Mouse (Mus musculus) right cerebral cortex, postnatal 10 days (tissue): Measurements from ENCODE around the gene Marf1.
A peak's percentile ranks its signal among the peaks of the same experiment; 100 is the strongest.
"Not testable (repeated sequence)": the region's sequence is repeated elsewhere in the genome, so short reads cannot be mapped to it uniquely, and the experiment has no call there.

ENCODE experiments used
- DNase-seq, 2 experiments: peaks; one replicate each; pipeline ENCODE4 v3.0.0; 2021; ENCODE audit warnings: low spot score in 2 of 2

Gene Marf1

DNA sequence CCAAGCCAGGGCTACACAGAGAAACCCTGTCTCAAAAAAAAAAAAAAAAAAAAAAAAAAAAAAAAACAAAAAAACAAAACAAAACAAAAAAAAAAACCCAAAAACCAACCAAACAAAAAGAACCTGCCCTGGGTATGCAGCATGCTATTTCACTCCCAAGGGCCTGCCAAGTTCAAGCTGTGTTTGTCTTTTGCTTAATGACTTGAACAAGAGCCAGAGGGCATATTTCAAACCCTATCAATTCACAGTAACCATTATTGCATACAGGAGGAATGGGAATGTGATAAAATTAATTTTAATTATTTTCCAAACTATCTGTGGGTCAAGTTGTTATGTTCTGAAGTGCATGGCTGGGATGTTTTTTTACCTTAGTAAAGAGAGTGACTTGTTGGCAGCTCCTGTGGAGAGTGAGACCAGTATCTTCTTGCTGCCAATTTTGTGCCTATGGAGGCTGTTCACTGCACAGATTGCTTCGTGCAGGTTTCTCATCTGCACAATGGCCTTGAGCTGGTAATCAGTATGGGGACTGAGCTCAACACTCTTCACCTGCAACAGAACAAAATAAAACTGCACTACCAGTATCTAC, 25.1 kb downstream of the Marf1 start:
- no peak for DNase-seq

DNA sequence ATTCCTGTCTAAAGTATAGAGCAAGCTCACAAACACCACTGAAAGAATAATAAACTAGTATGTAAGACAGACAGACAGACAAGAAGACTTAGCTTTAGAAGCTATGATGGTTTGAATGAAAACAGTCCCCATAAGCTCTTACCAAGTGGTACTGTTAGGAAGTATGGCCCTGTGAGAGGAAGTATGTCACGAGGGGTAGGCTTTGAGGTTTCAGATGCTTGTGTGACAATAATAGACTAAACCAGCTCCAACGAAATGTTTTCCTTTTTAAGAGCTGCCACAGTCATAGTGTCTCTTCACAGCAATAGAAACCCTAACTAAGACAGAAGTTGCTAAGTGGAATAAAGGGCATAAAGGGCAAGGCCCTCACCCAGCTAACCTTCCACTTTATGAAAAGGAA, 28.1 kb downstream of the Marf1 start:
- DNase-seq, result no peak

DNA sequence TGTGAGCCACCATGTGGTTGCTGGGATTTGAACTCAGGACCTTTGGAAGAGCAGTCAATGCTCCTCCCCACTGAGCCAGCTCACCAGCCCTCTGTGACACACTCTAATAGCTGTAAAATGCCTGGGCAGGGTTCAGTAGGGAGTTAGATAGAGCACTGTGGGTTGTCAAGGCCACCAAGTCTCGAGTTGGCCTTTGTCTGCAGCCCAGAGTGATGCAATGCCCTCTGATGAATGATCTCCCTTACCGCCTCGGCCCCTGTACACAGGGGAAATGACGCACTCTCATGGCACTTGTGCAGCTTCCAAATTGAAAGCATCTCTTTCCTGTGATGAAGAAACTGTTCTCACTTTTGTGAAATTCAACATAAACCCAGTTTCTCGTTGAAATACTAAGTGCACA, 31.3 kb downstream of the Marf1 start:
- no peak for DNase-seq

DNA sequence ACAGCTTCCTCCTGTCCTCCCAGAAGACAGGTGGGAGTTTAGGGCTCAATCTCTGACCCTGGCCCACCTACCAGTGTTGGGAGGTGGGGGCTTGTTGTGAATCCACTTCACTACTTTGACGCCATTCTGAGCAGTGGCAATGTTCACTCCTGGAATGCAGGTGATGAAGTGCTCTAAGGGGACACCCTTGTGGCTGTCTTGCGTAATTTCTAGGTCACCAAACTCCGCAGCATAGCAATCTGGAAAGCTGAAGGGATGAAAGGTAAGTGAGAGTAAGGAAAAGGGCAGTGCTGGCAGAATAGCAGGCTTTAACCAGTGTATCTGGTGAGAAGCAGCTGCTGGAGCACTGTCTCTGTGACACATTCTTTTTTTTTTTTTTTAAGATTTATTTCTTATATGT, 31.8 kb downstream of the Marf1 start:
- DNase-seq, result no peak

DNA sequence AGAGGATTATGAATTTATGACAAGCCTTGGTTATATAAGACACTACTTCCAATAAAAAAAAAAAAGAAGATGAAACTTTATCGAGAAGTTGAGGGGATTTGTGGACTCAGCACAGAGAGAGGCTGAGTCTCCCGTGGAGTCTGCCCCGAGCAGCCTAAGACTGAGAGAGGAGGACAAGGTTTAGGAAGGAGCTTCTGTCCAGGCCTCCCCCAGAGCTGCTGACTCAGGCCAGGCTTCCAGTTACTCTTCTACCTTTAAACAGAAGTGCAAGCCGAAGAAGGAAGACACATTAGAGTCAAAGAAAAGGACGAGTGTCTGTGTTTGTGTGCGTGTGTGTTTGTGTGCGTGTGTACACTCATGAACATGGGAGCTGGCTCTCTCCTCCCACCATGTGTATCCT, 32.4 kb downstream of the Marf1 start:
- DNase-seq, result no peak

DNA sequence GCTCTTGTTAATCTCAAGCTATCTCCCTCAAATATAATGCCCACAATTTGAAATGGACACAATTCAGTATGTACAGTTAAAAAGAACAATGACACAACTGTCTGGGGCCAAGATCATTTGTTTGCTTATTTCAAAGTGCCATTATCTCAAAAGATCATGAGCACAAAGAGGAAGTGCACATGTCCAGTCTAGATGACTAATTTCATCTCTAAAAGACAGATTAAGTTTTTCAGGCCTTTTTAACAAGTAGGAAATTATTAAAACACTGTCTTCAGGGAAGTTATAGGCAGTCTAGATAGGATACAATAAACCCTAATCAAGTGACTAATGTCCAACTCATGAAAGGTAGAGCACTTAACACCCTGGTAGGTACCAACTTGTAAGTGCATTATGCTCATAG, 34.2 kb downstream of the Marf1 start:
- no peak for DNase-seq

DNA sequence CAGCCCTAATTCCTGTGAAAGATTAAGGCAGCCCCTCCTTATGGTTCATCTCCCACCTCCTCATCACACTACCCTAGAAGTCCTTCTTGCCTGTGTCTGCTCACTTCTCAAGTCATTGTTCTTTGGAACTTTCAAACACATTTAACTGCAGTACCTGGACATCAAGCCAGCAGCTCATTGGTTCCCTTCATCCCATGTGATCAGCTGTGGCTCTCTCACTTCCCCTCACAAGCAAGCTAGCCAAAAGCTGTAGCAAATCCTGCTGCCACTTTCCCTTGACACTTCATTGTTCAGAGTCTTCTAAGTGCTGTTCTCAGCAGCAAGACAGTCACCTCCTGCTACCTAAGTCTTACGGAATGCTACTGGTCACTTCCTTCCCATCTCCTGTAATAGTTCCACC, 37.9 kb downstream of the Marf1 start:
- no peak for DNase-seq

DNA sequence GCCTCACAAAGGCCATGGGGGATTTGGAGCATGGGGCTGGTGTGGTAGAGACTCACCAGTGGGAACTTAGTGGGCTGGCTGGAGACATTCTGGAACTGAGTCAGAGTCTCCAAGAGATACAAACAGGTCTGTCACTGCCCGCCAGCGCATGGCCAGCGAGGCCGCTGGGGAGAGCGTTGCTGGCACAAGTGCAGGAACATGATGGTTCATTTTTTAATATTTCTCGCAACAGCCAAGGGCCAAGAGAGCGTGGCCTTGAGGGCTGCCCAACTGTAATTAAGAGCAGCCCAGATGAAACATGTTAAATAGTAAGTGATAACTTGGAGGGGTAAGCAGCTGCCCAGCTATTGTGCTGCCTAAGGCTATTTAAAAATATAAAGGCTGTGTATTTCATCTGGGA, 38.4 kb downstream of the Marf1 start:
- no peak for DNase-seq

DNA sequence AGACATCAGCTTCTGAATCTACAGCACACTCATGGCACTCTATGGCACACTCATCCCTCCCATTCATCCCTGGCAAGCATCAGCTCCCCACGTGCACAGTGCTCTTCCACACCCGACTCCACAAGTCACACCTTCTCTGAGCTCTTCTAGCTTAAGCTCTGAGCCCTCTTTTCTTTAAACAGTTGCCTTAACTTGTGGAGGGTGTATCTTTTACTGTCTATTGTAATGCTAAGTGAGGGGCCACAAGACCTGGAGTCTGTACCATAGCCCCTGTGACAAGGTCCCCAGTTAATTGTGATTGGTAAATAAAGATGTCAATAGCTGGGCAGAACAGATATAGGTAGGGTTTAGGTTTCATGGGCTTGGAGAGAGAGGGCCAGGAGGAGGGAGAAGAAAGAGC, 39.2 kb downstream of the Marf1 start:
- DNase-seq, result no peak

DNA sequence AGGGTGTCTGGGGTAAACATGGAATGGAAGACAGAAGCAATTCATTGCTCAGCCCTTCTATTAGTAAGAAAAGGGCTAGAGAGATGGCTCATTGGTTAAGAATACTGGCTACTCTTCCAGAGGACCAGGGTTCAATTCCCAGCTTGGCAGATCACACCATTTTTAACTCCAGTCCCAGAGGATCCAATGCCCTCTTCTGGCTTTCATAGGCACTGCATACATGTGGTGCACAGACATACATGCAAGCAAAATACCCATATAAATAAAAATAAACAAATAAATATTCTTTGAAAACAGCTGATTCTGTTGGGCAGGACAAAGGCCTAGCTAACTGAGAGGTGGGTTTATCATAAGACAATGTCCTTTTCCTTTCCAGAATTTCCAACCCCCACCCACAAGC, 40.6 kb downstream of the Marf1 start:
- DNase-seq, result no peak

DNA sequence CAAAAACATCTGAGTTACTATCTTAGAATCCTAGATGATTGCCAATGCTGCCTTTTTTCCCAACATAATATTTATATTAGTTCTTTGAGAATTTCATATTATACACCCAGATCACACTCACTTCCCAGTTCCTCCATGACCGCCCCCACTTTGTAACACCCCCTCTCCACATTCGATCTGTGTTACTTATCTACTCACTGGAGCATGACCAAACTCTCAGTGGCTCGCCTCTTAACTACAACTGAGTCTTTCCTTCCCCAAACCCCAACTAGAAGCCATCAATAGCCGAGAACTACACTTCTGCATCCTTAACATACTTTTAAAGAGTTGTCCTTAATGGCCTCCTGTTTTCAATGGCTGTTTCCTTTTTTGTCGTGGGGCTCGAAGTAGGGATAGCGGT, 41.6 kb downstream of the Marf1 start:
- DNase-seq, result no peak

DNA sequence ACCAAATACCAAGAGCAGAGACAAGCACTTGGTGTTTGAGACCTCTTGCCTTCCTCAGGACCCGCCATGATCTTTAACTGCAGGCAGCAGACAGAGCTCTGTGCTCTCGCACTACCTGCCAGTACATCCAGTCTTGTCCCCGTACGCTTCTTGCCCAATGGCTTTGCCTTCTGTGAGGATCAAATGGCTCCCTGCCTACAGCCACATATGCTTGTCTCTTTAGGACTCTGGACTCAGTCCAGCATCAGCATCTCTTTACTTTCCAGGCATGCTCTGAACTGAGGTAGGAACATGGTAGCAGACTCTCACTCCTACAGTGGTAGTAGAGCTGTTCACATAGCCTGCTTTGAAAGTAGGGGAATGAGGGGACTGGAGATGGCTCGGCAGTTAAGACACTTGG, 42.2 kb downstream of the Marf1 start:
- DNase-seq, result no peak

DNA sequence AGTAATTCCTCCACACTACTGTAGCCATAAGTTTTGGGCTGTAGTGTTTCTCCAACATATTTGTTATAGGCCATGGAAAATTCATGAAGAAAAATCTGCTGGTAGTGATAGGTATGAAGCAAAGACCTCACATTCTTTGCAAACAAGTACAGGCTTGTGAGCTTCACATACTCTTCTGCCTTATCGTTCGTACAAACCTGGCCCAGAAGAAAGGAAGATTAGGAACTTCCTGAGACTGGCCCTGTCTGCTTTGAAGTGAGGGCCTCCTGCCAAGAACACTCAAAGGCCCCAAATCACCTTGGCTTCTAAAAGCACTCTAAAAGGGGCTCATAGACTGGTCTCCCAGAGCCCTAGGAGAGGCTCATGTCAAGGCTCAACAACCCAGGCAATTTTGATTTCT, 45.9 kb downstream of the Marf1 start:
- DNase-seq, result no peak

DNA sequence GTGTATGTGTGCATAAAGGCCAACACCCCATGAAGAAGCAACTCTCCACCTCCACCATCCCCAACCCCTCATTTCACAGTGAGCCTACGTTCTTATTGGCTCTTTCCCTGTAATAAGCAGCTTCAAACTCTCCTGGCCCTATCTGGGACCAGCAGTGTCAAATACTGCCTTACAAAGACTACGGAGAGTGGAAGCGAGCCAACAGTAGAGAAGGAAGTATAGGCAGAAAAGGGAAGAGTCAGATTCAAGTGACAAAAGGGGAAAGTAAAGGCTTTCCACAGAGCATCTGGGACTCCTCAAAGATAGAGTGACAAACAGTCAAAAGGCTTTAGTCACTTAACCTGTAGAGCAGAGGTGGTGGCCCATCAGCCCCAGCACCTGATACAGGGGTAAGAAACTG, 50.4 kb downstream of the Marf1 start:
- DNase-seq, result no peak

DNA sequence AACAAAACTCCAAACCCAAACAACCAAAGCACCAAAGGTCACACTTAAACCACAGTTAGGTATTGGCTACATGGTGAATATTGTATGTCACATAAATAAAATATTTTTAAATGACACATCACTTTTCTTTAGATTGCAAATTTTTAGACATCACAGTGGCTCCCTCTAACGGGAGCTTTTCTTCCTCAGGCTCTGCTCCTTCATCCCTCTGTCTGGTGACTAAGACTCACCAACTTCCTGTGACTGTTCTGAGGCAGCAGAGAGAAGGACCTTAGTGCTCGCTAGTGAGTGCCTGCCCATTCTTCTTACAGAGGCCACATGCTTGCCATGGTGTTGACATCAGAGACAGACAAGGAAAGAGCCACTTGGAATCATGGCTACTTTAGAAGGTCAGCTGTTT, 51.0 kb downstream of the Marf1 start:
- DNase-seq, result no peak

DNA sequence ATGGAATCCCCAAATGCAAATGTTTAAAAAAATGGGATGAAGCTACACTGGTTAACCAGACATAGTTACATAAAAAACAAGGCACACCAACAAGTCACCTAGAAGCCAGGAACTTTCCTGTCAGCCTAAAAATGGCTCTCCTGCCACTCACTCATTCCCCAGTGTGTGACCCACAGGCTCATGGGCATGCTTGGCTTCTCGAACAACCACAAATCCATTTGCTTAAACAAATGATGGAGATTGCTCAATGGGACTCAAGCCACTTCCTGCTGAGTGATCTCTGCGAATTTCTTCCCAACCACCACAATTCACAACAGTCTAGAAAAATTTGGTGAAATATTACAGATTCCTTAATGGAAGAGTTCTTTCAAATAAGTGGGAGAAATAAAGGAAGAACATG, 52.2 kb downstream of the Marf1 start:
- DNase-seq, result no peak

DNA sequence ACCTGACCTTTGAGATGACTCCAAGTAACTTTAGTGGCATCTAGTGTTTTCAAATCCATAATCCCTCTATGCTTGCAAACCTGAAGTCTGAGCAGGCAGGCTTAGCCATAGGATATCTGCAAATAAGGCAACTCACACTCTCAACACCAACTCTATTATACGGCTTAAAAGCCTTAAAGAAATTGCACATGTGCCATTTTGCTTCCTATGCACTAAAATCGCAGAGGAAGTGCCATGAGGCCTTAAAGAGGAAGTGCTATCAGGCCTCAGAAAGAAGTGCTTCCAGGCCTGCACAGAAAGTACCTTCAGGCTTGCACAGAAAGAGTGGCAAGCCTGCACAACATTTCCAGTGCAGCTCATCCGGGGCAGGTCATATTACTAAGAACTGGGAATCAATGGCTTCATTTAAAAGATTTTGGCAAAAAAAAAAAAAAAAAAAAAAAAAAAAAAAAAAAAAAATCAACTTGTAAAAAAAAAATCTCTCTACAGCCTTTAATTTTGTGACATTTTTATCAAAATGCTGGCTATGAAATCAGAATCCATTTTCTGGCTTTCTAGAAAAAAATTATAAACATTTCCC, 53.4 kb downstream of the Marf1 start:
- DNase-seq, result no peak

DNA sequence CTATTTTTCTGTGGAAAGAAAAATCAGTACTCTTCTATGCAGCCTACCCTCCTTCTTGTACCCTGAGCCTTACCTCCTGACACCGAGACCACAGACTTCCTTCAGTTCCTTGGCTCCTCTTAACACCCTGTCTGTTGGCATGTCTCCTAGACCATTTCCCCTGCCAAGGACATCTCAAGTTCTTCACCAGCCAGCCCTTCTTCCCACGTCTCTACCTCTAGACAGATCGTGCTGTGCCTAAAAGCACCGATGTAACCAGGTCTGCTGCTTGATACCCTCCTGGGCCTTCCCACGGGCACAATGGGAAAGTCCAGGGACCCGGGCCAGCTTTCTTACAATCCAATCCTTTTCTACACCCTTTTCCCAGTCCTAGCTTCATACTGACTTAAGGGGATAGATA, 57.3 kb downstream of the Marf1 start:
- DNase-seq, result peak; percentile 32 to 41

DNA sequence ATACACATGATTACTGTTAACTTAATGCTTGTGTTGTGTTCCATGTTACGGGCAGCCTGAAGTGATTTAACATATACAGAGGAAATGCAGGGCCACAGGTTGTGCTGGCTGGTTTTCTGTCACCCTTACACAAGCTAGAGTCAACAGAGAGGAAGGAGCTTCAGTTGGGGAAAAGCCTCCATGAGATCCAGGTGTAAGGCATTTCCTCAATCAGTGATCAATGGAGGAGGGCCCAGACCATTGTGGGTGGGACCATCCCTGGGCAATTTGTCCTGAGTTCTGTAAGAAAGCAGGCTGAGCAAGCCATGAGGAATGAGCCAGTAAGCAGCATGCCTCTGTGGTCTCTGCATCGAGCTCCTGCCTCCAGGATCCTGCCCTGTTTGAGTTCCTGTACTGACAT, 71.4 kb downstream of the Marf1 start:
- DNase-seq, result no peak

DNA sequence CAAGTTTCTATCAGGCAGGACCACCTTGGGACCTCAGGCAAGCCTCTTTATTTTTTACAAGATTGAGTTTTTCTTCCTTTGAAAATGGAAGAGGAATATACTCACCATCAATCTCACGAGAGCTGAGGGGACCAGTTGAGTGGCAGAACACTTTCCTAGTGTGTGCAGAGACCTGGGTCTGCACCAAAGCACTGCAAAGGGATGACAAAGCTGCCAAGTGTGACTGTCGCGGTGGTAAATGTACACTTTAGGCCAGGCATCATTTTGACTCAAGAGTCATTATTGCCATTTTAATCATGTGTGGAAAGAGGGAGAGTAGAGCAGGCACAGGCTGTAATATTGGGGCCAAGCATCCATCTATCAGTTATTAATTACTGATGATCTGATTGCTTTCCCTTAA, 73.9 kb downstream of the Marf1 start:
- DNase-seq, result no peak

DNA sequence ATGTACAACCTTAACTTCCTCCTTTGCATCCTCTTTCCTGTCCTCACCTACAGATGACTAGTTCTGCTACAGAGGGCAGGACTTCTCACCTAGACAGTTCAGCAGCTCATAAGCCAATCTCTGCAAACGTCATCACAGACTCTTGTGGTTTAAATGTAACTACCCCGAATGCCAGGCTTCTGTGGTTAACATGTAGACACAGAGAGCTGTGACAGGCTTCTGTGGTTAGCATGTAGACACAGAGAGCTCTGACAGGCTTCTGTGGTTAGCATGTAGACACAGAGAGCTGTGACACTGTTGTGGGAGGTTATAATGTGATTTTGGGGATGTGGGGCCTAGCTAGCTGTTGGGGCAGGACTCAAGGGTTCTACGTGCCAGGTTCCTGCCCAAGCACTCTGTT, 74.9 kb downstream of the Marf1 start:
- no peak for DNase-seq

DNA sequence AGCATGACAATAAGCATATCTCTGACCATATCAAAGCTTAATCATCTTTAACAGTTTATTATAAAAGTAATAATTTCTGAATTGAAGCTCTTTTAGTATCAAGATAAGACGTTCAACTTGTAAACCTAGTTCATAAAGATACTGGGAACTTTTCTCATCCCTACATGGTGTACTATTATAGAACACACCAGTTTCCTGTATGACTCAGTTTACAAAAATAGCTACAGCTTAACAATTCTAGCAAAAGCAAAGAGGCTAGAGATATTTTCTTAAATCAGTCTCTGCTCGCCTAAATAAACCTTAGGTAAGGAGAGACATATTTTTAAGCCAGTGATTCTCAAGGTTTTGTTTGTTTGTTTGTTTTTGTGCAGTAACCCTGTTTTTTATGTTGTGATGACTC, 80.2 kb downstream of the Marf1 start:
- no peak for DNase-seq

DNA sequence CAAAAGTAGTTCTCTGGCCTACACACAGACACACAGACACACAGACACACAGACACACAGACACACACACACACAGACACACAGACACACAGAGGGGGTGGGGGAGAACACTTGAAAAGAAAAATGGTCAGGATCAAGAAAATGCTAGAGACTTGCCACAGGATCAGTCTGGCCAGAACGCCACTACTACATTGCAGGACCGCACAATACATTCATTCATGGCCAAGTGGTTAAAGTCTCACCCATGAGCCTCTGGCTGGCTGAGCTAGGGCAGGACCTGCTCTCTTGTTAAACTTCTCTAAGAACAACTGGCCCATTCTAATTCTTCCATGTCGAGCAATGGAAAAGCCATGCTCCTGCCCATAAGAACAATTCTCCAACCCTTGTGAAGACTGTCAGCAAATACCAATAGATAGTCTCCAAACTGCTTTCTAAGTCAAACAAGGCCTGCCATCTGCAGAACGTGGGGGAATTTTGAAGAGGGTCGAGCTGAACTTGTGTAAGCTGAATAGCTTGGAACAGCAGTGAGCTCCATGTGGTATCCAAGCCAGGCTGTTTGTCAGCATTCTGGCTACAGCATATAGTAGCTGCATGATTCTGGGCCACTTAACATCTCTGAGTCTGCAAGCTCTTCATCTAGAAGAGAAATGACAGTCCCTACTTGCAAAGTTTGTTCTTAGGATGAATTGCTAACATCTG, 92.5 kb downstream of the Marf1 start:
- no peak for DNase-seq

DNA sequence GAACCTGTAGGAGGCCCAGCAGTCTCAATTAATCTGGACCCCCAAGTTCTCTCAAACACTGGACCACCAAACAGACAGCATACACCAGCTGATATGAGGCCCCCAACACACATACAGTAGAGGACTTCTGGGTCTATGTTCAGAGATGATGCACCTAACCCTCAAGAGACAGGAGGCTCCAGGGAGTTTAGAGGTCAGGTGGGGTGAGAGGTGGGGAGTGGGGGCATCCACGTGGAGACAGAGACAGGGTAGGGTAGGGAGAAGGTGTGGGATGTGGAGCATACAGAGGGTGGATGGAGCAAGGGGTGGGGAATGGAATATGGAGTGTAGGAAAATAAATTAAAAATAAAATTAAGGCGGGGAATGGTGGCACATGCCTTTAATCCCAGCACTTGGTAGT, 94.5 kb downstream of the Marf1 start:
- not testable (repeated sequence) for DNase-seq
